Mouse (Mus musculus) liver, embryonic 14.5 days (tissue): ENCODE data around the gene Ugt1a8. TPM values are rescaled to one million over a fixed set of nuclear protein-coding genes. Genes with fewer than 3 reads are reported as not detected.

Source experiments
- ATAC-seq: fragments of 200-750 bp; cut with Nextera tagmentation; 2 replicates; pipeline ENCODE4 v1.8.0; 2017; ENCODE audit warnings: moderate number of reproducible peaks, mild to moderate bottlenecking, moderate library complexity; ENCODE audit not compliant: insufficient read depth
- DNase-seq, 3 experiments: peaks; one replicate each; pipeline ENCODE4 v3.0.0-alpha.2; 2012 to 2013; ENCODE audit warnings: low read depth in 3 of 3, low spot score in 3 of 3
- H3K27ac ChIP-seq: fragments of 300-500 bp; sonication (generic); 2 replicates; pipeline ENCODE4 v1.5.1; 2014; ENCODE audit warnings: moderate library complexity, mild to moderate bottlenecking, control low read depth, inconsistent platforms
- H3K27me3 ChIP-seq: fragments of 300-500 bp; sonication (generic); 2 replicates; pipeline ENCODE4 v1.6.1; 2014; ENCODE audit warnings: mild to moderate bottlenecking, low read length, moderate library complexity; ENCODE audit not compliant: control insufficient read depth, insufficient read depth
- H3K36me3 ChIP-seq: fragments of 300-500 bp; sonication (generic); replicated peaks from 2 replicates; pipeline ENCODE4 v1.6.1; 2014; ENCODE audit warnings: low read depth; ENCODE audit not compliant: control insufficient read depth, insufficient read depth
- H3K4me1 ChIP-seq, 2 experiments: fragments of 200-500 bp in 1 of 2; fragments of 300-500 bp in 1 of 2; sonication (generic) in 1 of 2; replicated peaks; 2 replicates each; pipeline ENCODE4 v1.6.1; 2012 to 2014; ENCODE audit warnings: antibody characterized with exemption in 1 of 2, inconsistent platforms in 1 of 2, low read length in 1 of 2; ENCODE audit not compliant: control insufficient read depth in 2 of 2, insufficient read depth in 2 of 2
- H3K4me2 ChIP-seq: fragments of 300-500 bp; sonication (generic); 2 replicates; pipeline ENCODE4 v1.6.1; 2014; ENCODE audit warnings: low read depth, mild to moderate bottlenecking, control low read depth, moderate library complexity
- H3K4me3 ChIP-seq, 2 experiments: fragments of 200-500 bp in 1 of 2; fragments of 300-500 bp in 1 of 2; sonication (generic) in 1 of 2; 2 replicates each; pipeline ENCODE4 v1.5.1; 2012 to 2014; ENCODE audit warnings: low read depth in 2 of 2, low read length in 2 of 2, mild to moderate bottlenecking in 2 of 2, control low read depth in 1 of 2, inconsistent platforms in 1 of 2, moderate library complexity in 1 of 2; ENCODE audit not compliant: insufficient read depth in 1 of 2
- H3K9ac ChIP-seq: fragments of 300-500 bp; sonication (generic); replicated peaks from 2 replicates; pipeline ENCODE4 v1.6.1; 2014; ENCODE audit warnings: mild to moderate bottlenecking, control low read depth, moderate library complexity
- H3K9me3 ChIP-seq: fragments of 300-500 bp; sonication (generic); 2 replicates; pipeline ENCODE4 v1.6.1; 2016; ENCODE audit warnings: low read length, mixed read lengths; ENCODE audit not compliant: control insufficient read depth
- CTCF ChIP-seq: IDR thresholded peaks from 2 replicates; pipeline ENCODE4 v1.5.1; 2016; ENCODE audit warnings: antibody characterized with exemption, low read depth, control low read depth
- EP300 ChIP-seq: IDR thresholded peaks from 2 replicates; pipeline ENCODE4 v1.6.1; 2016; ENCODE audit warnings: antibody characterized with exemption, low read depth
- WGBS: fragments of 180-500 bp; shearing (Covaris S2); extraction: QIAGEN DNeasy Blood & Tissue Kit; methylation state at CpG from one replicate; pipeline ENCODE4 v1.1.7; 2014; ENCODE audit not compliant: insufficient replicate concordance; 5-methylcytosine and 5-hydroxymethylcytosine counted together
- polyA plus RNA-seq, 2 experiments: library from polyadenylated mRNA; depleted of rRNA in 1 of 2; stranded (reverse) in 1 of 2; unstranded in 1 of 2; fragments of >200 nt; fragmentation: Nextera tagmentation in 1 of 2; extraction: Ambion mirVana in 1 of 2; gene quantifications; 2 replicates each; pipeline versions ENCODE4 v1.2.1 to v1.2.3; 2012 to 2014

The Ugt1a8 gene
- polyA plus RNA-seq, 2 experiments: not detected

GRCm38 (mm10) chr1:88260114-88260513 lies 172.5 kb downstream of the Ugt1a8 start:
- no peak overlapping the region for H3K27ac ChIP-seq
- ATAC-seq (peak; percentile 48), DNase-seq (peak in 2 of 3 experiments; percentile 27 to 50)
- H3K36me3 ChIP-seq: peaks cover 40% of the 10 kb centered on the region
- H3K9ac ChIP-seq: no peak overlapping the region
- no peak overlapping the region for H3K4me2 ChIP-seq
- peaks cover 6 to 34% of the 10 kb centered on the region in 2 experiments; a peak in 3 of 4 replicates for H3K4me1 ChIP-seq
- H3K9me3 ChIP-seq: no peaks in the 10 kb centered on the region
- no peaks in the 10 kb centered on the region for H3K27me3 ChIP-seq
- no peak overlapping the region for H3K4me3 ChIP-seq
- no peak for TF ChIP-seq CTCF
- no peak for TF ChIP-seq EP300
- 56% methylated on average over 6 of the region's 6 CpGs for WGBS

GRCm38 (mm10) chr1:88260604-88261377 lies 173.2 kb downstream of the Ugt1a8 start:
- H3K27ac ChIP-seq: no peak overlapping the region
- H3K9ac ChIP-seq: no peak overlapping the region
- TF ChIP-seq CTCF (no peak), EP300 (no peak)
- DNase-seq: no peak
- H3K4me1 ChIP-seq: peaks cover 6 to 34% of the 10 kb centered on the region in 2 experiments; a peak in 3 of 4 replicates
- 69% methylated on average over 10 of the region's 10 CpGs for WGBS
- H3K27me3 ChIP-seq: no peaks in the 10 kb centered on the region
- ATAC-seq: no peak
- H3K4me3 ChIP-seq: no peak overlapping the region
- no peaks in the 10 kb centered on the region for H3K9me3 ChIP-seq
- H3K4me2 ChIP-seq: no peak overlapping the region
- peaks cover 47% of the 10 kb centered on the region for H3K36me3 ChIP-seq

- Histone ChIP-seq H3K27ac (no peak overlapping the region), H3K27me3 (no peaks in the 10 kb centered on the region), H3K9ac (no peak overlapping the region), H3K4me2 (no peak overlapping the region), H3K36me3 (peaks cover 56% of the 10 kb centered on the region), H3K4me1 (peaks cover 6 to 34% of the 10 kb centered on the region in 2 experiments; a peak in 3 of 4 replicates), H3K4me3 (no peak overlapping the region), H3K9me3 (no peaks in the 10 kb centered on the region)
- peak; percentile 1 for ATAC-seq
- TF ChIP-seq CTCF: no peak
- no peak for TF ChIP-seq EP300
- no peak for DNase-seq
- WGBS: 70% methylated on average over 7 of the region's 7 CpGs
These were observed 174.1 kb downstream of the Ugt1a8 start for GRCm38 (mm10) chr1:88261706-88262105.

- 77% methylated on average over 4 of the region's 4 CpGs for WGBS
- no peak overlapping the region for H3K4me3 ChIP-seq
- TF ChIP-seq EP300 (no peak), CTCF (no peak)
- H3K9ac ChIP-seq: no peak overlapping the region
- no peak overlapping the region for H3K27ac ChIP-seq
- no peak overlapping the region for H3K4me2 ChIP-seq
- no peaks in the 10 kb centered on the region for H3K9me3 ChIP-seq
- DNase-seq: no peak
- H3K36me3 ChIP-seq: peaks cover 62% of the 10 kb centered on the region
- no peak for ATAC-seq
- no peaks in the 10 kb centered on the region for H3K27me3 ChIP-seq
- H3K4me1 ChIP-seq: peaks cover 6 to 34% of the 10 kb centered on the region in 2 experiments; a peak in 3 of 4 replicates
These were observed 174.6 kb downstream of the Ugt1a8 start for GRCm38 (mm10) chr1:88262255-88262654.

- Histone ChIP-seq H3K4me1 (peaks cover 6 to 34% of the 10 kb centered on the region in 2 experiments; a peak in 3 of 4 replicates), H3K36me3 (peaks cover 69% of the 10 kb centered on the region), H3K27me3 (no peaks in the 10 kb centered on the region), H3K4me2 (no peak overlapping the region), H3K4me3 (no peak overlapping the region), H3K9ac (no peak overlapping the region), H3K27ac (no peak overlapping the region), H3K9me3 (no peaks in the 10 kb centered on the region)
- 64% methylated on average over 6 of the region's 6 CpGs for WGBS
- TF ChIP-seq EP300 (no peak), CTCF (no peak)
- no peak for ATAC-seq
- DNase-seq: no peak
These were observed 175.3 kb downstream of the Ugt1a8 start for GRCm38 (mm10) chr1:88262961-88263360.
